Mouse (Mus musculus) E14TG2a.4 (cell line): ENCODE measurements at regions not wholly inside any gene's neighbourhood (a gene's known extent, or its start where the extent isn't known, plus 50 kb on each side); places are given as distances from the start of the nearest gene placed in this dataset.
A peak's percentile ranks its signal among the peaks of the same experiment; 100 is the strongest.

ENCODE experiments used
- H3K27me3 ChIP-seq: 2 replicates; pipeline ENCODE4 v1.6.1; 2014; ENCODE audit warnings: low read length, control low read depth; ENCODE audit not compliant: insufficient read depth
- H3K36me3 ChIP-seq: 2 replicates; pipeline ENCODE4 v1.6.1; 2014; ENCODE audit warnings: low read length, control low read depth; ENCODE audit not compliant: insufficient read depth
- H3K4me1 ChIP-seq: replicated peaks from 2 replicates; pipeline ENCODE4 v1.6.1; 2014; ENCODE audit warnings: low read depth, low read length, control low read depth
- H3K4me3 ChIP-seq: replicated peaks from 2 replicates; pipeline ENCODE4 v1.5.1; 2014; ENCODE audit warnings: mild to moderate bottlenecking, low read length
- H3K9me3 ChIP-seq: 2 replicates; pipeline ENCODE4 v1.6.1; 2014; ENCODE audit warnings: low read length, control low read depth
- CTCF ChIP-seq: conservative IDR thresholded peaks from 2 replicates; pipeline ENCODE4 v1.5.1; 2014; ENCODE audit warnings: low read length
- NANOG ChIP-seq: IDR thresholded peaks from 2 replicates; pipeline ENCODE4 v1.6.1; 2014; ENCODE audit warnings: borderline replicate concordance, low read length, mixed read lengths
- POU5F1 ChIP-seq: IDR thresholded peaks from 2 replicates; pipeline ENCODE4 v1.6.1; 2014; ENCODE audit warnings: low read length, borderline replicate concordance

DNA sequence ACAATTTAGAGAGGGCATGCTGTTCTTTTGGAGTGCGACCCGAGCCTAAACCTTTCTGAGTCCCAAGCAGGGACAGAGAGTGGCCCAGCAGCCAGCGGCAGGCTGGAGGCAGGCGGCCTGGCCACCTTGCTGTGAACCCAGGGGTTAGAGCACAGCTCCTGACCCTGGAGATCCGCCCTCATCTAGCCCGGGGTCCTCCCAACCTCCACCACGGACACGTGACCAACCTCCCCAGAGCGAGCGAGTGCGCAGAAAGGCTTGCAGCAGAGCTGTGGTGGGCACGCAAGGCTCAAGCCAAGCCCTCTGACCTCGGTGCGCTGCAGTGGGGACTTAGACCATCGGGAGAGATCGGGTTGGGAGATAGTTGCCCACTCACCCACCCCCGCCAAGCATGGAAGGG lies 106.9 kb downstream of the Zfp788 start:
- no peaks in the 10 kb centered on the region for H3K4me1 ChIP-seq
- H3K27me3 ChIP-seq = no peaks in the 10 kb centered on the region
- TF ChIP-seq NANOG (no peak), POU5F1 (no peak), CTCF (no peak)
- H3K9me3 ChIP-seq = no peaks in the 10 kb centered on the region
- peak overlapping the region; percentile 78 for H3K4me3 ChIP-seq
- H3K36me3 ChIP-seq = no peaks in the 10 kb centered on the region
